In genomic region chr6:92872766-92873165, GRCm38 (mm10) we compare ENCODE assay signal across 43 mouse cellular contexts. TPM values are rescaled to one million over a fixed set of nuclear protein-coding genes. Genes with fewer than 3 reads are reported as not detected.
"Had no signal": no experiment of that assay in that cellular context is flagged by ENCODE, and none has a peak within 500 bp of the region (broad histone marks: within the 10 kb centered on the region; RNA-seq: fewer than 3 reads in every experiment).

No protein-coding gene starts in this region.

- H3K4me3 ChIP-seq: limb, embryonic 10.5 days; limb, embryonic 12.5 days; limb, embryonic 13.5 days; limb, embryonic 15.5 days; liver, embryonic 12.5 days; liver, embryonic 13.5 days; liver, embryonic 15.5 days; lung, embryonic 15.5 days; megakaryocyte, embryonic 14.5 days; midbrain, embryonic 10.5 days; midbrain, embryonic 12.5 days; midbrain, embryonic 13.5 days; midbrain, embryonic 15.5 days; myocyte; neural tube, embryonic 12.5 days had no signal

- DNase-seq: left cerebral cortex, postnatal 4 days; liver; liver, embryonic 13.5 days; liver, postnatal 0 days; lung, adult 18-20 months; lung, adult 2 months; lung, postnatal 10 days; lung, postnatal 14 days; lung, postnatal 36 days; lung, postnatal 4 days; midbrain, embryonic 14.5 days had no signal

- H3K9me3 ChIP-seq: limb, embryonic 10.5 days; limb, embryonic 12.5 days; limb, embryonic 13.5 days; limb, embryonic 15.5 days; liver, embryonic 12.5 days; liver, embryonic 13.5 days; liver, embryonic 15.5 days; lung, embryonic 15.5 days; midbrain, embryonic 10.5 days; midbrain, embryonic 12.5 days; midbrain, embryonic 13.5 days; midbrain, embryonic 15.5 days; neural tube, embryonic 12.5 days had no signal

- H3K36me3 ChIP-seq: liver, embryonic 12.5 days; liver, embryonic 13.5 days; liver, embryonic 15.5 days; midbrain, embryonic 12.5 days; midbrain, embryonic 13.5 days; midbrain, embryonic 15.5 days; neural tube, embryonic 12.5 days had no signal

- H3K27ac ChIP-seq: limb, embryonic 10.5 days; limb, embryonic 12.5 days; limb, embryonic 13.5 days; limb, embryonic 15.5 days; liver, embryonic 12.5 days; liver, embryonic 13.5 days; liver, embryonic 14.5 days; liver, embryonic 15.5 days; macrophage; midbrain, embryonic 10.5 days; midbrain, embryonic 12.5 days; midbrain, embryonic 13.5 days; midbrain, embryonic 15.5 days; neural tube, embryonic 12.5 days had no signal

- H3K9ac ChIP-seq: limb, embryonic 12.5 days; limb, embryonic 13.5 days; limb, embryonic 15.5 days; liver, embryonic 12.5 days; liver, embryonic 13.5 days; liver, embryonic 14.5 days; liver, embryonic 15.5 days; liver, postnatal 0 days; lung, embryonic 15.5 days; midbrain, embryonic 12.5 days; midbrain, embryonic 13.5 days; midbrain, embryonic 15.5 days; neural tube, embryonic 12.5 days had no signal

- H3K4me1 ChIP-seq: liver, embryonic 13.5 days; liver, embryonic 15.5 days; megakaryocyte, embryonic 14.5 days; midbrain, embryonic 12.5 days had no signal

- H3K27me3 ChIP-seq: limb, embryonic 12.5 days; limb, embryonic 13.5 days; limb, embryonic 15.5 days; liver, embryonic 12.5 days; liver, embryonic 13.5 days; liver, embryonic 15.5 days; lung, embryonic 15.5 days; megakaryocyte, embryonic 14.5 days; midbrain, embryonic 12.5 days; midbrain, embryonic 13.5 days; midbrain, embryonic 15.5 days; neural tube, embryonic 12.5 days had no signal

- H3K4me2 ChIP-seq: limb, embryonic 12.5 days; limb, embryonic 13.5 days; limb, embryonic 15.5 days; liver, embryonic 11.5 days; liver, embryonic 12.5 days; liver, embryonic 13.5 days; liver, embryonic 15.5 days; lung, embryonic 15.5 days; midbrain, embryonic 11.5 days; midbrain, embryonic 12.5 days; midbrain, embryonic 13.5 days; midbrain, embryonic 15.5 days; neural tube, embryonic 12.5 days had no signal

- ATAC-seq: liver, embryonic 12.5 days; liver, postnatal 0 days; midbrain, embryonic 13.5 days; midbrain, embryonic 15.5 days; midbrain, embryonic 16.5 days had no signal

RNA-seq across cellular contexts. Expression of gene Gm15737, which starts 3.6 kb away (rescaled TPM):
- total RNA-seq: left cerebral cortex, postnatal 10 days; left cerebral cortex, postnatal 14 days; left cerebral cortex, postnatal 25 days; left cerebral cortex, postnatal 36 days; left cerebral cortex, postnatal 4 days; liver, adult 2 months; megakaryocyte progenitor cell, adult 5-6 weeks; megakaryocyte, adult 5-6 weeks; megakaryocyte-erythroid progenitor cell, adult 5-6 weeks; midbrain, postnatal 0 days; monocyte, adult 5-6 weeks had no signal
- polyA plus RNA-seq: limb, embryonic 10.5 days; liver, adult 2 months; liver, embryonic 11.5 days; liver, embryonic 12.5 days; liver, embryonic 13.5 days; liver, embryonic 14.5 days; liver, embryonic 15.5 days; liver, embryonic 16.5 days; liver, postnatal 0 days; lung, adult 2 months; macrophage; midbrain, embryonic 10.5 days; midbrain, embryonic 11.5 days; midbrain, embryonic 12.5 days; midbrain, embryonic 13.5 days; midbrain, embryonic 14.5 days; midbrain, embryonic 15.5 days; midbrain, embryonic 16.5 days; midbrain, postnatal 0 days; myocyte; neural tube, embryonic 11.5 days; neural tube, embryonic 12.5 days had no signal

RNA-seq across cellular contexts. Expression of gene A730049H05Rik, which starts 56.5 kb away (rescaled TPM):
- total RNA-seq: left cerebral cortex, adult 8-10 months; left cerebral cortex, postnatal 10 days; left cerebral cortex, postnatal 14 days; left cerebral cortex, postnatal 36 days; liver, adult 2 months; megakaryocyte progenitor cell, adult 5-6 weeks; megakaryocyte, adult 5-6 weeks; megakaryocyte-erythroid progenitor cell, adult 5-6 weeks; monocyte, adult 5-6 weeks had no signal
- polyA plus RNA-seq: liver, adult 2 months; liver, embryonic 15.5 days; liver, embryonic 16.5 days; liver, postnatal 0 days; macrophage; neural tube, embryonic 11.5 days; neural tube, embryonic 12.5 days had no signal
